Mouse (Mus musculus): ENCODE data around the gene Spatc1l. TPM values are rescaled to one million over a fixed set of nuclear protein-coding genes. Genes with fewer than 3 reads are reported as not detected.
A peak's percentile ranks its signal among the peaks of the same experiment; 100 is the strongest.

The Spatc1l gene
- not detected in 2 replicates for polyA plus RNA-seq (2012; ENCODE audit: insufficient read depth, insufficient read length, missing spikeins)

DNA sequence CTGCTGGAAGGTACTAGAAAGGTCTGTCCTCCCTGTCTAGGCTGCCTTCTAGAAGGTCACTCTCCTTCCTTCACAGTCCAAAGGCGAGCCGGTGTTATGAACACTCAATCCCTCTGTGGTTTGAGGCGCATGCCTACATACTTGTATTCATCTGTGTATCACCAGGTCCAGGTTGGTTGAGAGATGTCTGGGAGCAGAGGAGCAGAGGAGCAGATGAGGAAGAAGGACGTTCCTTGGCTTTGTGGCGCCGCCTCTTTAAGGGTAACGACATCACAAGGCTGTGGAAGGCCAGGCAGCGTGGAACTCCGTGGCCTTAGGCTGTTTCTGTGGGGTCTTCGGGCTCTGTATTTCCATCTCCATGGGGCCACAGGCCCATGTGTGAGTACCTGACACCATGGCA is at the start of gene Spatc1l:
Spatc1l (plus strand) TSS at position 301 of the 400 bp plus-strand sequence.
- Histone ChIP-seq H3K4me3 (ENCODE audit: insufficient read depth, low read depth, low read length) (no peak within 1 kb of the TSS), H3K4me1 (ENCODE audit: control insufficient read depth, insufficient read depth, insufficient read length, low read length) (no peaks in the 10 kb centered on the region), H3K27ac (replicated peaks; ENCODE audit: low read depth, low read length) (no peak within 1 kb of the TSS)

DNA sequence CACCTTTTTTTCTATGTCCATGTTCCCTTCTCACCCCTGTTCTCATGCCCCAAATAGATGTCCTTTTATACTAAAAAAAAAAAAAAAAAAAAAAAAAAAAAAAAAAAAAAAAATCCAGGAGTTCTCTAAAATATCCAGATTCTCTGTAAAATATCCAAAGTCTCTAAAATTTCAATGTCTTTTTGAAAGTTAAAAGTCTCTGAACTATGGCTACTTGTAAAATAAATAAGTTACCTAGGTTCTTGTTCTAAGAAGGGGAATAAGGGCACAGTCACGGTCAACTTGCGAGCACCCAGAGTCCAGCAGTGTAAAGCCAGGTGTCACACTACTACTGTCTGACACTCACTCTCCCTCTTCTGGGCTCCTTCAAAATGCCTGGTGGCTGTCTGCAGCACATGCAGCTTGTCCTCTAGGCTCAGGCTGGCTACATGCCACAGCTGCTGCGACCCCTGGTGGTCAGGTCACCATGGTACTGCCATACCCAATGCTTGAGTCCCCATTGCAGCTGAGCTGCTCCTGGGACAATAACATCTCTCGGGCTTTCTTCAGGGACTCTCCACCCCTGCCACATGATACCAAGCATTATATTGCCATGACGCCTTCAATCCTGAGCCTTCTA is 49.0 kb upstream of the Spatc1l start:
- H3K27ac ChIP-seq (replicated peaks; ENCODE audit: low read depth, low read length): no peak overlapping the region
- no peaks in the 10 kb centered on the region for H3K4me1 ChIP-seq (ENCODE audit: control insufficient read depth, insufficient read depth, insufficient read length, low read length)
- no peak overlapping the region for H3K4me3 ChIP-seq (ENCODE audit: insufficient read depth, low read depth, low read length)

DNA sequence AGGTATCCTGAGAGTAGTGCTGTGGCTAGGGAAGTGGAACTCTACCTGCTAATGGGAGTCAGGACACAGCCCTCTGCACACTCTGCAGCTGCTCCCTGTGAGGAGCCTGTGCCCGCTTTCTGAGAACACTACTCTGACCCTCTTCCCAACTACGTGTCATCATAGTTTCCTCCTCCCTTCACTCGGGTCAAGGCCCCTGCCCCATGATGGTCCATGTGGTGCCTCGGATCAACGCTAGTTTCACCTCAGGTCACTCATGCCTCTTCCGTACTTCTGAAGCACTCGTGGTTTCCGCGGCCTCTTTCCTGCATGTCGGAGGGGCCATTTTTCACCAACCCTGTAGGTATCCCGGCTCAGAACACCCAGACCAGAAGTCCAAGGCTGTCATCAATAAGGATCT is 31.1 kb upstream of the Spatc1l start:
- Histone ChIP-seq H3K4me1 (ENCODE audit: control insufficient read depth, insufficient read depth, insufficient read length, low read length) (peaks cover 5% of the 10 kb centered on the region), H3K27ac (replicated peaks; ENCODE audit: low read depth, low read length) (no peak overlapping the region), H3K4me3 (ENCODE audit: insufficient read depth, low read depth, low read length) (peak overlapping the region; percentile 84)

DNA sequence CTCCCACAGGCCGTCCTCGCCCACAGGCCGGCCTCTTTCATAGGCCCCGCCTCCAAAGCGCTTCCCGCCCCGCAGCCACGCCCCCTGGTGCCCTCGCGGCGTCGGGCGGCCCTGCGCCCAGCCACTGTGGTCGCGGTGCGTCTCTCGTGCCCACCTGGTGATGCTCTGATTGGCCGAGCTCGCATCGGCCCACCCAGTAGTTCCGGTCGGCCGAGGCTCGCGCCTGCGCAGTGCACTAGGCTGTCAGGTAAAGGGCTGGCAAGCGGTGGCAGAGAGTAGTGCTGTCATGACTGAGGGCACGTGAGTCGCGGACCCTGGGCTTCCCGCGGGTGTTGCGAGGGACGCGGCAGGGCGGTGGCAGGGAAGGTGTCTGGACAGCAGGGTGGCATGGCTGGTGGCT is 30.7 kb upstream of the Spatc1l start, which contains the start of gene Lss:
Lss (plus strand) TSS at position 214 of the 400 bp plus-strand sequence.
- Histone ChIP-seq H3K27ac (replicated peaks; ENCODE audit: low read depth, low read length) (no peak within 1 kb of the TSS), H3K4me1 (ENCODE audit: control insufficient read depth, insufficient read depth, insufficient read length, low read length) (peaks cover 5% of the 10 kb centered on the region), H3K4me3 (ENCODE audit: insufficient read depth, low read depth, low read length) (peak within 1 kb of the TSS; percentile 84)

DNA sequence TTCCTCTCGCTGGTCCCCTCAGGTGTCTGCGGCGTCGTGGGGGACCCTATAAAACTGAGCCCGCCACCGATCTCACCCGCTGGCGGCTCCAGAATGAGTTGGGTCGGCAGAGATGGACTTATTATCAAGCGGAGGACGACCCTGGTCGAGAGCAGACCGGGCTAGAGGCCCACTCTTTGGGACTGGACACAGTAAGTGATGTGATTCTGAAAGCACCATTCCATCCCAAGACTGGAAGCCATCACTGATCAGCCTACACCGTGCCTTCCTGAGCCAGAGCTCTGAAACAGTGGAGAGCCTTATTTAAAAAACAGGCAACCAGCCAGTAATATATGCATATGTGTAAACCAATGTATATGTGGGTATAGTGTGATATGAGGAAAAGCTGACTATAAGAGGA is 30.2 kb upstream of the Spatc1l start:
- peaks cover 5% of the 10 kb centered on the region for H3K4me1 ChIP-seq (ENCODE audit: control insufficient read depth, insufficient read depth, insufficient read length, low read length)
- H3K4me3 ChIP-seq (ENCODE audit: insufficient read depth, low read depth, low read length): peak overlapping the region; percentile 84
- no peak overlapping the region for H3K27ac ChIP-seq (replicated peaks; ENCODE audit: low read depth, low read length)

DNA sequence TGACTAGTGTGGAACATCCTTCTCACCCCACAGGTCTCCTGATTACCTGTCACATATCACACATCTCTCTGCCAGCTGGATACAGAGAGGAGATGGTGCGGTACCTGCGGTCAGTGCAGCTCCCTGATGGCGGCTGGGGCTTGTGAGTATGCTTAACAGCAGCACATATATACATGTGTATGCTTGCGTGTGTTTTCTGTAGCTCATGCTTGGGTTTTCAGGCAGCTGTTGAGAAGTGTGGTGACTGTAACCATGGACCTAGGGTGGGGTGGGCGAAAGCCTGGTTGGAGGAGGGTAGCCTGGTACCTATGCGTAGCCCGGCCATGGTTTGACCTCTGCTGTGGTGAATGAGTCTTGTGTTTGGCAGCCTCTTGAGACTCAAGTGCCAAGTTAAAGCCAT is 26.5 kb upstream of the Spatc1l start:
- Histone ChIP-seq H3K4me1 (ENCODE audit: control insufficient read depth, insufficient read depth, insufficient read length, low read length) (peaks cover 5% of the 10 kb centered on the region), H3K4me3 (ENCODE audit: insufficient read depth, low read depth, low read length) (no peak overlapping the region), H3K27ac (replicated peaks; ENCODE audit: low read depth, low read length) (no peak overlapping the region)

DNA sequence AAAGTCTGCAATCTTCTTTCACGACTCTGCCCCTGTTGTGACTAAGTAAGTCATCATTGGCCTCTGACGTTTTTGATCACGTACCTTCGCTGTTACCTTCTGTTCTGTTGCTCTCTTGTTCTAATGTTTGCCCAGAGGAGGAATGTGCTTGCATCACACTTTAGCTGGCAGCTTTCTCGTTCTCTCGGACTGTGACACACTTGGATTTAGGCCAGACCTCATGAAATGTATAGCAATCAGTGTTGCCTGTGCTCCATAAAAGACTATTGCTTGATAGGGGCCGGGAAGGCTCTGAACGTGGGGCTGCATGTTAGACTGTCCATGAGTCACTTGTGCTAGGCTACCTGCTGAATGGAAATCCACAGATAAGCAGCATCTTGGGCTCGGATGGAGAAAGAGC is 24.5 kb upstream of the Spatc1l start:
- Histone ChIP-seq H3K4me3 (ENCODE audit: insufficient read depth, low read depth, low read length) (no peak overlapping the region), H3K4me1 (ENCODE audit: control insufficient read depth, insufficient read depth, insufficient read length, low read length) (no peaks in the 10 kb centered on the region), H3K27ac (replicated peaks; ENCODE audit: low read depth, low read length) (no peak overlapping the region)

DNA sequence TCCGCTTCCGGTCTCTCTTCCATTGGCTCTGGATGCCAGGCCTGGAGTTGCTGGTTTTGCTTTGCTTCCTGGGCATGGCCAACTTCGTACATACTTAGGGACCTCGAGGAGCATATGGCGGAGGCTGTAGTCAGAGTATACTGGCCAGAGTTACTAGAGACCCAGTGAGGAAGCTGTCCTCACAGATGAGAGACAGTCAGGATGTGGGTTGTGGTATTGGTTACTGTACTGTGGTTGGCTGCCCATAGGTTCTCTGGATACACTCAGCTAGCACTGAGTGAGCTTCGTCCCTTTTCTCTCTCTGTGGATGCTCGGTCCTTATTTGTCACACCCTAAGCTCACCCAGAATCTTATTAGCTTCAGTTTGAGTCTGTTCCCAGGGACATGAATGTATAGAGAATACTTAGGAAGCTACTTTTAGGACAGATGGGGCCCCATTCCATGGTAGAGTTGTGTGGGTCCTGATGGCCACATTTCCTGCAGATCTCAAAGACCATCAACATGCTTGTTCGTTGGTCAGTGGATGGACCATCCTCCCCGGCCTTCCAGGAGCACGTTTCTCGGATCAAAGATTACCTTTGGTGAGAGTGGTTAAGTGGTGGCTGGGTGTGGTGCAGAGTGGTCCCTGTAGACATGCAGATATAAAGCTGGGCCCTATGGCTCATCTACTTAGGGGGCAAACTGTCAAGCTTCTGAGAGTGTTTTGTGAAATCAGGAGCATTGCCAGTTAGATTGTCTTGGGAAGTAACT is 20.6 kb upstream of the Spatc1l start:
- H3K4me1 ChIP-seq (ENCODE audit: control insufficient read depth, insufficient read depth, insufficient read length, low read length): no peaks in the 10 kb centered on the region
- no peak overlapping the region for H3K27ac ChIP-seq (replicated peaks; ENCODE audit: low read depth, low read length)
- H3K4me3 ChIP-seq (ENCODE audit: insufficient read depth, low read depth, low read length): no peak overlapping the region

DNA sequence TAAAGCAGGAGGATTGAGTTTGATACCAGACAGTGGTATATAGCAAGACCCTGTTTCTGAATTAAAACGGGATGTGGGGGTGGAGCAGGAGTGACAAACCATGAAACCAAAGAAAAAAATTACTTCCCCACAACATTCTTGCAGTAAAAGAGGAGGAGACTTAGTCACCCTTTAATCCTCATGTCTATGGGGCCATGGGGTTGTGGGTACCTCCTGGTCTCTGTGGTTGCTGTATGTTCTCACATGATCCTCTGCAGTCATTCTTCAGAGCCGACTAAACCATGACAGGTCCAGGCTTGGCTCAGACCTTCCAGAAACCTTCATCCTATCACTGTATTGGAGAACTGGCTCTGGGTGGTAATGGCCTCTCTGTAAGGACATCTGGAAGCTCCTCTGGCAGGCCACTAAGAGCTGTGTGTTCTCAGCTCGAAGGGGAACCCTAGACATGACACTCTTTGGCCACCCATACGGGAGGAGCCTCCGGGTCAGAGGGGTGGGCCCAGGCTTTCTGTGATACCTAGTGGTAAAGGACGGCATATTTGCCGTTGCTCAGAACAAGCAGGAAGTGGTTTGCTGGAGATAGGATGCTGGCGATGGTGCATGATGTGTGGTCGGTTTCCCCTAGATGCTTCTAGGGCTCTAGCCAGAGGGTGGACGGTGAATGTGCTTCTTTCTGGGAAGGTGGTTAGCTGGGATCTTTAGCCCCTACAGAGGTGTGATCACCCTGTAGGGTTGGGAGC is 19.3 kb upstream of the Spatc1l start:
- H3K4me3 ChIP-seq (ENCODE audit: insufficient read depth, low read depth, low read length): no peak overlapping the region
- H3K27ac ChIP-seq (replicated peaks; ENCODE audit: low read depth, low read length): no peak overlapping the region
- no peaks in the 10 kb centered on the region for H3K4me1 ChIP-seq (ENCODE audit: control insufficient read depth, insufficient read depth, insufficient read length, low read length)

DNA sequence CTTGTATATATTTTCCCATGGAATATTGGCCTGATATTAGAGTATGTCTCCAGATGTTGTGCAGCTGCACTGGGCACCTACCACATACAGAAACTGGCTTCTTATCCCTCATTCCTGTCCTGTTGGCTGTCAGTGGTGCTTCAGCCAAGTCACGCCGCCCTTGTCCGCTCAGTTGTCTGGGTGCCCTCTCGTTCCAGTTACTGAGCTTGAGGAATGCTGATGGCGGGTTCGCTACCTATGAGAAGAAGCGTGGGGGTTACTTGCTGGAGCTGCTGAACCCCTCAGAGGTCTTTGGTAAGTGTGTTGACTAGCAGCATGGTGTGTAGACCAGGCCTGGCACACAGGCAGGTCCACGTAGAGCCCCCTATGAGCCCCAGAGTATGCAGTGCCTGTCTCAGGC is 15.5 kb upstream of the Spatc1l start:
- H3K4me1 ChIP-seq (ENCODE audit: control insufficient read depth, insufficient read depth, insufficient read length, low read length): no peaks in the 10 kb centered on the region
- H3K27ac ChIP-seq (replicated peaks; ENCODE audit: low read depth, low read length): no peak overlapping the region
- H3K4me3 ChIP-seq (ENCODE audit: insufficient read depth, low read depth, low read length): no peak overlapping the region

DNA sequence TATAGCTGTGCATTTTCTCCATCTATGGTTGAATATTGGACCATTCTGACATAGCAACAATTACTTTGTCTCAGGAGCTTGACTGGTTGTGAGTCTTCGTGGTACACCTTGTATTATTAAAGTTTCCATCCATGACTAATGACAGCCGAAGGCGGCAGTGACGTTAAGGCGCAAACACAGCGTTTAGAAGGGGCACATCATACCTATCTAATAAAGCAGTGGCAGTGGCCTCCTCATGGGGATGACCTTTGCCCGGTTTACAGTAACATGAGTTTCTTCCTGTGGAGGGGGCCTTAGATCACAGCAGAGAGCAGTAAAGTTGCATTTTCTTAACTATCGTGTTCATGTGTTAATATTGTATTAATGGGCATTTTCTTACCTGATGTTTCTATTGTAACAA is 13.9 kb upstream of the Spatc1l start:
- no peak overlapping the region for H3K27ac ChIP-seq (replicated peaks; ENCODE audit: low read depth, low read length)
- H3K4me3 ChIP-seq (ENCODE audit: insufficient read depth, low read depth, low read length): no peak overlapping the region
- H3K4me1 ChIP-seq (ENCODE audit: control insufficient read depth, insufficient read depth, insufficient read length, low read length): no peaks in the 10 kb centered on the region

DNA sequence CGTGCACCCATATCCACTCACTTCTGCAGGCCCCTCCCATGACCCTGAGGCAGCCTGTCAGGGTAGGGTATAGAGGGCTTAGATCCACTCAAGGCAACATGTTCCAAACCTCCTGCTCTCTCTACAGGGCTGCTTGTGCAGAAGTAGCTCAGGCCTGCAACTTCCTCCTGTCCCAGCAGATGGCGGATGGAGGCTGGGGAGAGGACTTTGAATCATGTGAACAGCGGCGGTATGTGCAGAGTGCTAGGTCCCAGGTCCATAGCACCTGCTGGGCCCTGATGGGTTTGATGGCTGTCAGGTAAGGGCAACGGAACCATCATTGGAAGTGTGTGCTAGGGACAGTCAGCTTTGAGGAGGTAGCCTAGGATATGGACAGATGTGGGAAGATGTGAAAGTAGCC is 11.6 kb upstream of the Spatc1l start:
- no peaks in the 10 kb centered on the region for H3K4me1 ChIP-seq (ENCODE audit: control insufficient read depth, insufficient read depth, insufficient read length, low read length)
- no peak overlapping the region for H3K4me3 ChIP-seq (ENCODE audit: insufficient read depth, low read depth, low read length)
- no peak overlapping the region for H3K27ac ChIP-seq (replicated peaks; ENCODE audit: low read depth, low read length)

DNA sequence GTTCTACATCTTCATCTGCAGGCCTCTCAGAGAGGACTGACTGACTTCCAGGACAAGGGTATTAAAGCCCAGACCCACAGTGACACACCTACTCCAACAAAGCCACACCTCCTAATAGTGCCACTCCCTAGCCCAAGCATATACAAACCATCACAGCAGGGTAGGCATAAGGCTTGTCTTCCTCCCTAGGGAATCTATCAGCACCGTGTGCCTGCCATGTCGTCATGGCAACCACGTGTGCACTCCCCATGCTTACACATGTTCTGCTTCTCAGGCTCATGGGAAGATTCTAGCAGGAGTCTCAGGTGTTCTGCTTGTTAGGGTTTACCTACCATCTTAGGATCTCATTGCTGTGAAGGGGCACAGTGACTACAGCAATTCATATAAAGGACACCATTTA is 10.5 kb upstream of the Spatc1l start:
- no peaks in the 10 kb centered on the region for H3K4me1 ChIP-seq (ENCODE audit: control insufficient read depth, insufficient read depth, insufficient read length, low read length)
- no peak overlapping the region for H3K27ac ChIP-seq (replicated peaks; ENCODE audit: low read depth, low read length)
- no peak overlapping the region for H3K4me3 ChIP-seq (ENCODE audit: insufficient read depth, low read depth, low read length)

DNA sequence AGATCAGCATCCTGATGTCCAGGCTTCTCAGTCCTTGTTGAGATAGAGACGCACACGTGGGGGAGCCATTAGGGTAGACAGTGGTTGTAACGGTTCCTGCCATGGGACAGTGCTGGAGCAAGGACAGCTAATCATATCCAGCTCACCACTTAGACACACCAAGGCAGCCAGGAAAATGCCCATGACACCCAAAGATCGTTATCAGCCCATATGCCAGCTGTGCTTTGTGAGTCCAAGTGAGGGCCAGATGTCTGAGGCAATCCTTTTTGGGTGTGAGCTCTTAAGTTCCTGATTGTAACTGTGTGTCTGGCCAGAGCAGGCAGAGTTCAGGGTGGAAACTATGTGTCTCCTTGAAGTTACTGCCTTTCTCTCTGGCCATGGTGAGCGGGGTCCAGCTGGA is 8.0 kb upstream of the Spatc1l start:
- H3K4me3 ChIP-seq (ENCODE audit: insufficient read depth, low read depth, low read length): no peak overlapping the region
- no peaks in the 10 kb centered on the region for H3K4me1 ChIP-seq (ENCODE audit: control insufficient read depth, insufficient read depth, insufficient read length, low read length)
- H3K27ac ChIP-seq (replicated peaks; ENCODE audit: low read depth, low read length): no peak overlapping the region

DNA sequence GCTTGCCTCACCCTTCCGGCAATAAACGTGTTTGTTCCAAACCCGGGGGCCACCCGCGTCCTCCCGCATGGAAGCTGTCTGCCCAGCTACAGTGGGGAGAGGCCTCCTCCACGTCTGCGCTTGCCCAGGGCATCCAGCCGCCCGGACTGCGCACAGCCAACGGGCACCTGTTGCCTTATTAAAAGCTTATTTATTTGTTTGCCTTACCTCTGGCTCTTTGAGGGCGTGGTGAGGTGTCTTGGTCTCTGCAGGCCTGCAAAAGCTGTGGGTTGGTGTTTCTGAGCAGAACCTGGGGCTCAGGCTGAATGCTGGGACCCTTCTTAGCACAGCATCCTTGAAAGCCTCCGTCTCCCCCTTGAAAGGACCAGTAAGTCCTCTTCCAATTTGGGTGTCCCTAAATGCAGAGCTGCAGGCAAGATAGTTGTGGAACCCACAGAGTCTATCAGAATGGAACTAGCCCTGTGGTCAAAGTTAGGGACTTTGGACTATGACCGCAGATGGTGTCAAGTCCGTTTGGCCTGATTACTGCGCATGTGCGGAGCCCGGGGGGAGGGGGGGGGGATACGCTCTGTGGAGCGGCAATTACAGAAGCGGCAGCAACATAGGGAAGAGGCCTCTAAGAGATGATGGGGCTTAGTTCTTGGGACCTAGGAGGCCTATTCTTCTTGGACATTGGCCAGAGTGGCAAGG is 8.1 kb downstream of the Spatc1l start:
- Histone ChIP-seq H3K27ac (replicated peaks; ENCODE audit: low read depth, low read length) (no peak overlapping the region), H3K4me3 (ENCODE audit: insufficient read depth, low read depth, low read length) (no peak overlapping the region), H3K4me1 (ENCODE audit: control insufficient read depth, insufficient read depth, insufficient read length, low read length) (no peaks in the 10 kb centered on the region)
